Mouse (Mus musculus) cerebellum, adult 18-20 months (tissue): Measurements from ENCODE around the gene Olfr524.

Source experiments
- DNase-seq, 2 experiments: peaks; one replicate each; pipeline ENCODE4 v3.0.0; 2021

Olfr524 gene

DNA sequence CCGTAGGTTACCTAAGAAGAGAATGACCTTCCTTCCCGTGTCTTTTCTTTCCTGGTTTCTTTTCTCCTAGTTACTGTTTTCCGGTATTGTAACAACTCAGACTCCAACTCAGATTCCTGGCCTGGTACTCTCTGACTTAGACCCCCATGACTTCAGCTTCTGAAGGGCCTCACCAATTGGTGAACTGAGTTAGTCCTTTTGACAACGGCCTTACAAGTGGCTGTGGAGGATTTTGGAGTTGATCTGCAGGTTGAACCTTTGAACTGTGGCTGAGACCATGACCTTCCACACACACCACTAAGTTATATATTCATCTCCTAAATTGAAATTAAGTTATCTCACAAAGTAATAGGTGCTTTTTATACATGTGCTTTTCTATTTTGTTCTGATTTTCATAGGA is 21.6 kb downstream of the Olfr524 start:
- no peak for DNase-seq

DNA sequence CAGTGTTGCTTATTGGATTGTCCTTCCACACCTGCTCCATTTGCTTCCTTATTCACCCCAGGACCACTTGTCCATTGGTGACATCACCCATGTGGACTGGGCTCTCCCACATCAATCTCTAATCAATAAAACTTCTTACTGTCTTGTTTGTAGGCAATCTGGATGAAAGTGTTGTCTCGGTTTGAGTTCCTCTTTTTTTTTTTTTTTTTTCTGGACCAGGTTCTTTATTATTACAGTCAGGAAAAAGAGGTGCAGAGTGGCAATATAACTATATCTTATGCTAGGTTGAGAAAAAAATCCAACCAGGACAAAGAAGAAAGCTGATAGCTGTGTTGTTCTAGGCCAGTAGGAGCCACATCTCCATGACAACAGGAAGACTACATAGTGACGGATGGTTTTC is 25.1 kb downstream of the Olfr524 start:
- DNase-seq, result no peak

DNA sequence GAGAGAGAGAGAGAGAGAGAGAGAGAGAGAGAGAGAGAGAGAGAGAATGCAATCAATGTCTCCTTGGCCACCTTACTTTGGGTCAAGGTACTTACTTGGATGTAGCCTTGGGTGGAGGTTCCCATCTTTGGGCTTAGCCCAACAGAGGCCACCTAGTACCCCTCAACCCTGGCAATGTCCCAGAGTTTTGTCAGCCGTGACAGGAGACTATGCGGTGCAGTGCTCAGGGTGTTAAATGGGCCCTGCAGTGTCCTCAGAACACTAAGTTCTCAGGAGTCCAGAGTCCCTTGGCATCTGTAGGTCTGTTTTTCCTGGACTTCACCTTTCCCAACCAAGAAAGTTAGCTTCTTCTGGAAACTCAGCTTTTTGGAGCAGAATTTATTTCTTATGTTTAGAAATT is 26.6 kb downstream of the Olfr524 start:
- no peak for DNase-seq

DNA sequence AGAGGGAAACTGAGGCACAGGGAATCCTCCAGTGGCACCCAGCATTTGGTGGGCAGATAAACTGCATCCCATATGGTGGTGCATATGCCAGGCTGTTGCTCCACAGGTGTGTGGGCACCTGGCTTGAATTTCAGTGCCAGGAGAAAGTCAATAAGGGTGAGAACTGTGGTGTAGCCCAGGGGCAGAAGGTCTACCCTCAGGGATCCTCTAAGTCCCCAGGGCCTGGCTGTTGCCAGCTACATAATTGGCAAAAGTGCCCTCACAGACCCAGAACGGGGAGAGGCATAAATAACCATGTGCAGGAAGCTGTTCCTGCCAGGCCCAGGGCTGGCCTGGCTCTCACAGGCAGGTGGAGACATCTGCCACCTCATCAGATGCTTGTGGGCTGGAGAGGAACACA is 32.8 kb downstream of the Olfr524 start, which contains the start of gene Olfr523:
Gene Olfr523, plus strand, starts transcription at position 282 of the 400 bp plus-strand sequence.
- DNase-seq, result peak; percentile 50 to 57

DNA sequence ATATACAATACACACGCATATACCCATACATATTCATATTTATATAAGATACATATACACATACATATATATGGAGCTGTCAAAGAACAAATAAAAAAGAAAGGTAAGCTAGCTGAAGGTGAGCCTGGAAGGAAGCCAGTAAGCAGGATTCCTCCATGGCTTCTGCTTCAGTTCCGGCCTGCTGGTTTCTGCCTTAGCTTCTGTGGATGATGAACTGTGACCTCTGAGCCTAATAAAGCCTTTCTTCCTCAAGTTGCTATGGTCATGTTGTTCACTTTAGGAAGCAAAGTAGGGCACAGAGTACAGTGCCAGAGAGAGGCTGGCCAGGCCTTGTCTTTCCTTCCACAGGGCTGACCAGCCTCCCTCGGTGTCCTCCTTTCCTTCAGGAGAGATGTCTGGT is 34.9 kb downstream of the Olfr524 start:
- DNase-seq, result no peak

DNA sequence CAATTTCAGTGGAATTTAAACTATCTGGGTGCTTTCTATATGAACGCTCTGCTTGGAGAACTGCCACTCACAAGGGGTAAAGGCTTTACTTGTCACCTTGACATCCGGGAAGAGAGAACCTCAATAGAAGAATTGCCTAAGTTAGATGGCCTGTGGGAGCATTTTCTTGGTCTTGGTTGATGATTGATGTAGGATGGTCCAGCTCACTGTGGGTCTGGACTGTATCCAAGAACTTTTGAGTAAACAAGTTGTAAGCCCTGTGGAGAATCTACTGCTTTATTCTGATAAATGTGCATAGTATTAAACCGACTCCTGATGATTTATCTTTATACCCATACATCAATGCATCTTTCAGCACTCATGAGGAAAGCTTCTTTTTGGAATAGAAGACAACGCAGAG is 36.4 kb downstream of the Olfr524 start:
- no peak for DNase-seq

DNA sequence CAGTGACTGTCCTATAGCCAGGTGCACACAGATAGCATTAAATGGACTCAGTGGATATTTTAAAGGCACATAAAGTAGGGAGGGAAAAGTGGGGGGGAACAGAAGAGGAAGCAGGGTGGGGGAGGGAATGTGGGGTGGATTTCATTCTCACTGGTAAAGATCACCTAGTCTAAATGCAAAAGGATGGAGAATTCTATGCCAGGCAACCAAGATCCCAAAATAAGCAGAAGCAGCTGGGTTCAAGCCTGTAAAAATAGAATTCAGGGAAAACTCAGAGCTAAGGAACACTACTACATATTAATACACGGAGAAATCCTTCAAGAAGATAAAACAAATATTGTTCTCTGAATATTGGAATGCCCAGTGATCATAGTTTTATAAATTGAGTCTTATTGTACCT is 37.8 kb downstream of the Olfr524 start:
- no peak for DNase-seq

DNA sequence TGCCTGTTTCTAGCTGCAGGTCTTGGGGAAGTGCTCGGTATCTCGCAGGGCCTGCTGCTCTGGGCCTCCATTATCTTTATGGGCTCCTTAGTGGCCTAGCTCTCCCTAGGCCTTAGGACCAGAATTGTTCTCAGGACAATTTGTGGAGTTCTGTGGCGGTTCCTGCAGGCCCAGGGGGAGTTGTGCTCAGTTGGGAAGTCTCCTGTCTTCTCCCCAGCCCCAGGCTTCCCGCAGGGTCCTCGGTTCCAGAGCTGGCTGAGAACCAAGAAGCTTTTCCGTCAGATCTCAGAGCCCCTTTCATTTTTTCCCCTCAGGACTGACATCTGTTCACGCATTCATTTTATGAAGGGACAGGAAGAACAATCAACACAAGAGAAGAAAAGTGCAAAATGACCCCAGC is 41.1 kb downstream of the Olfr524 start, which contains the start of gene Olfr522:
Gene Olfr522, minus strand, starts transcription at position 101 of the 400 bp plus-strand sequence.
- DNase-seq, result no peak

DNA sequence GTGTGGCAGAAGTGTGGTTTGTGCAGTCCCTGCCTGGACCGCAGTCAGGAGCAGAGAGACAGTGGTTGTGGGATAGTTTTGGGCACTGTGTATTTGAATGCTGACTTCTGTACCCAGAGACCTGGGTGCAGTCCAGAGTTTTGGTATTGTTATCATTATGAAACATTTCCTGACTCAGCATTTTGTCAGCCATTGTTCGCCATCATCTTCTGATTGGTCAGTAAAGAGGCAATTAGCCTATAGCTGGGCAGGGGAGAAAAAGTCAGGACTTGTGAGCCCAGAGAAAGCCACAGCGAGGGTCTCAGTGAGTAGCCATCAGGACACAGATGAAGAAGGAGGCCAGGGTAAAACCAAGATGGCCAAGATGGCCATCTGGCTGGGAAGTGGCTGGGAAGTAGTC is 45.4 kb downstream of the Olfr524 start:
- no peak for DNase-seq

DNA sequence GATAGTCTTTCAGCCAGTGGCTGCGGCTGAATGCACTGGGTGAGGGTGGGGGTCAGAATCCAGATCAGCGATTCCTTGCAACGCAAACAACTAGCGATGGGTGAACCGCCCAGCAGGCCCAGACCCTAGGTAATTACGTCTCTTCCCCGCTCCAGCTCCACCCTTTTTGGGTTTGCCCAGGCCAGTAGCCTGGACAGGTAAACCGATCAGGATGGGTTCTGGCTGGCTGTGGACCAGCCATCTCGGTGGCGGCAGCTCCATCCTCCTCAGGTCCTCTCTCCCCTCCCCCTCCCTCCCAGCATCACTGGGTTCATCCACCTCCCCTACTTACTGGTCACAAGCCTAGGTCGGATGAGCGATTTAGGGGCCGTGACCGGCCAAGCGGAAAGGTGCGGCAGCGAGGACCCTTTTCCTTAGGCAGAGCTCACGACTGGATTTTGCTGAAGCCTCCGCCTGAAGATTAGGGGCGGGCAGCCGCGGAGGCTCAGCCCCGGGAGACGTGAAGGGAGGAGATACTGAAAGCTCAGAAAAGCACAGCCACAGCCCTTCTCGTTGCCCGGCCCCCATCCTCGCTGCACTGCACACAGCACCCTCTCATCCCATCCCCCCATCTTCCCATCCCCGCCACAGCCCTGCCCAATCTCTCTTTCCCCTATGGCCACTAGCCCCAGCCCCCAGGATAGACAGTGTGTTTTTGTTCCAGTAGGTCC is 51.4 kb downstream of the Olfr524 start, which contains the start of gene Sprn:
Gene Sprn, minus strand, starts transcription at position 660 of the 710 bp plus-strand sequence.
- DNase-seq, result peak; percentile 75 to 79

DNA sequence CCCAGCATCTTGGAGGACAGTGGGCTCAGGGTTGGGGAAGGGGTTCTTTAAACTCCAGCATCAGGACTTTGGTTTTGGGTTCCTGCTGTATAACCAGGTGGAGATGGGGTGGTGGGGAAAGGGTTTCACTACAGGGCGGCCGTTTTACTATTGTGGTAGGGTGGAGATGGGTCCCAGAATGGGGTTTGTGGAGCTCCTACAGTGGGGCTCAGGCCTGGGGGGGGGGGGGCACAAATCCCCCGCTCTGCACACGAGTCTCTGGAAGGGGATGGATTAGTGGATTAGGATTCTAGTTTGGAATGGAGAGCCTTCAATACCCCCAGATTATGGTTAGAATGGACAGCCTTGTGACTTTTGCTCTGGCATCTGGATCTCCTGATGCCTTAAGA is 51.9 kb downstream of the Olfr524 start:
- DNase-seq, result no peak

DNA sequence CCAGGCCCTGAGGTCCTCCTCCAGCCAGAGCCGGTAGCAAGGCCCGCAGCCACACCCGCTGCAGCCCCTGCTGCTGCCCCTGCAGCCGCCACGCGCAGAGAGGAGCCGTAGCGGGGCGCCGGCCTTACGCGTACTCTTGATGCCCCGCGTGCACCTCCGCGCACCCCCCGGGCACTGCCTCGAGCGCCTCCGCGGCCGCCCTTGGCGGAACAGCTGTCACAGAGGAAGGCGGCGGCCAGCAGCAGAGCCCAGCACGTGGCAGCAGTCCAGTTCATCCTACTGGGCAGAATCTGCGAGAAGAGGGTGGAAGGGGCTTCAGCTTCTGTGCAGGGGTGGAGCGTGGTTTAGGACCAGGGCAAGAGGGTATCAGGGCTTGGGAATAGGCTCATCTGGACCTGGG is 52.4 kb downstream of the Olfr524 start:
- peak; percentile 60 to 74 for DNase-seq
